Mouse (Mus musculus): ENCODE measurements around the gene Igsf11. TPM values are rescaled to one million over a fixed set of nuclear protein-coding genes. Genes with fewer than 3 reads are reported as not detected.

Gene Igsf11
- polyA plus RNA-seq, 1 experiment from 2014 or later: 0.21 TPM

GRCm38 (mm10) chr16:38918121-38918520 lies 25.6 kb downstream of the Igsf11 start:
- H3K4me2 ChIP-seq (ENCODE audit: low read depth, low read length): no peak overlapping the region
- no peaks in the 10 kb centered on the region for H3K27me3 ChIP-seq (ENCODE audit: control insufficient read depth, insufficient read depth, low read length)
- H3K9me3 ChIP-seq (replicated peaks; ENCODE audit: control insufficient read depth, low read length): no peaks in the 10 kb centered on the region
- no peak for ATAC-seq (replicated peaks; ENCODE audit: extremely low read depth, insufficient read depth, low FRiP score)
- WGBS: 73% methylated on average over 2 of the region's 2 CpGs
- no peak overlapping the region for H3K9ac ChIP-seq (ENCODE audit: low read length)
- H3K27ac ChIP-seq (ENCODE audit: low read length): no peak overlapping the region
- no peaks in the 10 kb centered on the region for H3K36me3 ChIP-seq (ENCODE audit: control insufficient read depth, insufficient read depth)
- H3K4me3 ChIP-seq (ENCODE audit: low read length): no peak overlapping the region
- H3K4me1 ChIP-seq (ENCODE audit: control insufficient read depth, insufficient read depth, low read length): no peaks in the 10 kb centered on the region

- H3K4me1 ChIP-seq (ENCODE audit: control insufficient read depth, insufficient read depth, low read length): 0 out of 2 replicates have a peak, but pooled peaks cover 2% of the 10 kb centered on the region
- H3K4me3 ChIP-seq (ENCODE audit: low read length): no peak overlapping the region
- no peak overlapping the region for H3K27ac ChIP-seq (ENCODE audit: low read length)
- no peak overlapping the region for H3K4me2 ChIP-seq (ENCODE audit: low read depth, low read length)
- 75% methylated on average over 5 of the region's 5 CpGs for WGBS
- H3K36me3 ChIP-seq (ENCODE audit: control insufficient read depth, insufficient read depth): no peaks in the 10 kb centered on the region
- H3K9ac ChIP-seq (ENCODE audit: low read length): no peak overlapping the region
- no peak for ATAC-seq (replicated peaks; ENCODE audit: extremely low read depth, insufficient read depth, low FRiP score)
- no peaks in the 10 kb centered on the region for H3K9me3 ChIP-seq (replicated peaks; ENCODE audit: control insufficient read depth, low read length)
- no peaks in the 10 kb centered on the region for H3K27me3 ChIP-seq (ENCODE audit: control insufficient read depth, insufficient read depth, low read length)
These were observed 28.0 kb downstream of the Igsf11 start for GRCm38 (mm10) chr16:38920488-38920887.

- 0 out of 2 replicates have a peak overlapping the region, but pooled peaks have one; percentile 3 for H3K4me3 ChIP-seq (ENCODE audit: low read length)
- ATAC-seq (replicated peaks; ENCODE audit: extremely low read depth, insufficient read depth, low FRiP score): no peak
- no peak overlapping the region for H3K9ac ChIP-seq (ENCODE audit: low read length)
- no peak overlapping the region for H3K27ac ChIP-seq (ENCODE audit: low read length)
- 58% methylated on average over 13 of the region's 13 CpGs for WGBS
- no peaks in the 10 kb centered on the region for H3K36me3 ChIP-seq (ENCODE audit: control insufficient read depth, insufficient read depth)
- H3K4me1 ChIP-seq (ENCODE audit: control insufficient read depth, insufficient read depth, low read length): 0 out of 2 replicates have a peak, but pooled peaks cover 2% of the 10 kb centered on the region
- peak overlapping the region; percentile 35 for H3K4me2 ChIP-seq (ENCODE audit: low read depth, low read length)
- no peaks in the 10 kb centered on the region for H3K27me3 ChIP-seq (ENCODE audit: control insufficient read depth, insufficient read depth, low read length)
- H3K9me3 ChIP-seq (replicated peaks; ENCODE audit: control insufficient read depth, low read length): no peaks in the 10 kb centered on the region
These were observed 32.5 kb downstream of the Igsf11 start for GRCm38 (mm10) chr16:38924940-38925339.

- H3K36me3 ChIP-seq (ENCODE audit: control insufficient read depth, insufficient read depth): no peaks in the 10 kb centered on the region
- no peak overlapping the region for H3K4me3 ChIP-seq (ENCODE audit: low read length)
- 0 out of 2 replicates have a peak, but pooled peaks cover 2% of the 10 kb centered on the region for H3K4me1 ChIP-seq (ENCODE audit: control insufficient read depth, insufficient read depth, low read length)
- no peaks in the 10 kb centered on the region for H3K27me3 ChIP-seq (ENCODE audit: control insufficient read depth, insufficient read depth, low read length)
- H3K4me2 ChIP-seq (ENCODE audit: low read depth, low read length): no peak overlapping the region
- no peak overlapping the region for H3K27ac ChIP-seq (ENCODE audit: low read length)
- ATAC-seq (replicated peaks; ENCODE audit: extremely low read depth, insufficient read depth, low FRiP score): no peak
- no peaks in the 10 kb centered on the region for H3K9me3 ChIP-seq (replicated peaks; ENCODE audit: control insufficient read depth, low read length)
- WGBS: 81% methylated on average over 7 of the region's 7 CpGs
- H3K9ac ChIP-seq (ENCODE audit: low read length): no peak overlapping the region
These were observed 36.3 kb downstream of the Igsf11 start for GRCm38 (mm10) chr16:38928760-38929159.

GRCm38 (mm10) chr16:38931519-38931918 lies 39.0 kb downstream of the Igsf11 start:
- ATAC-seq (replicated peaks; ENCODE audit: extremely low read depth, insufficient read depth, low FRiP score): no peak

GRCm38 (mm10) chr16:38940805-38941204 lies 48.3 kb downstream of the Igsf11 start:
- H3K27ac ChIP-seq (ENCODE audit: low read length): no peak overlapping the region
- no peak for ATAC-seq (replicated peaks; ENCODE audit: extremely low read depth, insufficient read depth, low FRiP score)
- H3K4me3 ChIP-seq (ENCODE audit: low read length): no peak overlapping the region
- no peaks in the 10 kb centered on the region for H3K36me3 ChIP-seq (ENCODE audit: control insufficient read depth, insufficient read depth)
- H3K9ac ChIP-seq (ENCODE audit: low read length): no peak overlapping the region
- 0 out of 2 replicates have a peak, but pooled peaks cover 2% of the 10 kb centered on the region for H3K9me3 ChIP-seq (replicated peaks; ENCODE audit: control insufficient read depth, low read length)
- no peak overlapping the region for H3K4me2 ChIP-seq (ENCODE audit: low read depth, low read length)
- 78% methylated on average over 3 of the region's 3 CpGs for WGBS
- H3K4me1 ChIP-seq (ENCODE audit: control insufficient read depth, insufficient read depth, low read length): no peaks in the 10 kb centered on the region
- no peaks in the 10 kb centered on the region for H3K27me3 ChIP-seq (ENCODE audit: control insufficient read depth, insufficient read depth, low read length)

More at GRCm38 (mm10) chr16:38931519-38931918, 39.0 kb downstream of the Igsf11 start:
- Histone ChIP-seq H3K4me3 (ENCODE audit: low read length) (no peak overlapping the region), H3K4me2 (ENCODE audit: low read depth, low read length) (no peak overlapping the region), H3K9me3 (replicated peaks; ENCODE audit: control insufficient read depth, low read length) (no peaks in the 10 kb centered on the region), H3K36me3 (ENCODE audit: control insufficient read depth, insufficient read depth) (no peaks in the 10 kb centered on the region), H3K27ac (ENCODE audit: low read length) (no peak overlapping the region), H3K4me1 (ENCODE audit: control insufficient read depth, insufficient read depth, low read length) (no peaks in the 10 kb centered on the region), H3K9ac (ENCODE audit: low read length) (no peak overlapping the region), H3K27me3 (ENCODE audit: control insufficient read depth, insufficient read depth, low read length) (no peaks in the 10 kb centered on the region)
- 58% methylated on average over 6 of the region's 6 CpGs for WGBS

- H3K4me3 ChIP-seq (ENCODE audit: low read length): no peak overlapping the region
- H3K4me1 ChIP-seq (ENCODE audit: control insufficient read depth, insufficient read depth, low read length): no peaks in the 10 kb centered on the region
- 64% methylated on average over 6 of the region's 6 CpGs for WGBS
- H3K27ac ChIP-seq (ENCODE audit: low read length): no peak overlapping the region
- H3K9ac ChIP-seq (ENCODE audit: low read length): no peak overlapping the region
- no peak overlapping the region for H3K4me2 ChIP-seq (ENCODE audit: low read depth, low read length)
- ATAC-seq (replicated peaks; ENCODE audit: extremely low read depth, insufficient read depth, low FRiP score): no peak
- no peaks in the 10 kb centered on the region for H3K27me3 ChIP-seq (ENCODE audit: control insufficient read depth, insufficient read depth, low read length)
- no peaks in the 10 kb centered on the region for H3K36me3 ChIP-seq (ENCODE audit: control insufficient read depth, insufficient read depth)
- H3K9me3 ChIP-seq (replicated peaks; ENCODE audit: control insufficient read depth, low read length): 0 out of 2 replicates have a peak, but pooled peaks cover 2% of the 10 kb centered on the region
These were observed 48.8 kb downstream of the Igsf11 start for GRCm38 (mm10) chr16:38941275-38941674.

GRCm38 (mm10) chr16:38943706-38944550 lies 51.5 kb downstream of the Igsf11 start:
- Histone ChIP-seq H3K9me3 (replicated peaks; ENCODE audit: control insufficient read depth, low read length) (no peaks in the 10 kb centered on the region), H3K27ac (ENCODE audit: low read length) (no peak overlapping the region), H3K27me3 (ENCODE audit: control insufficient read depth, insufficient read depth, low read length) (no peaks in the 10 kb centered on the region), H3K36me3 (ENCODE audit: control insufficient read depth, insufficient read depth) (no peaks in the 10 kb centered on the region), H3K4me3 (ENCODE audit: low read length) (no peak overlapping the region), H3K4me1 (ENCODE audit: control insufficient read depth, insufficient read depth, low read length) (no peaks in the 10 kb centered on the region), H3K4me2 (ENCODE audit: low read depth, low read length) (no peak overlapping the region), H3K9ac (ENCODE audit: low read length) (no peak overlapping the region)
- ATAC-seq (replicated peaks; ENCODE audit: extremely low read depth, insufficient read depth, low FRiP score): no peak
- 32% methylated on average over 5 of the region's 5 CpGs for WGBS

GRCm38 (mm10) chr16:38945111-38945510 lies 52.6 kb downstream of the Igsf11 start:
- ATAC-seq (replicated peaks; ENCODE audit: extremely low read depth, insufficient read depth, low FRiP score): no peak
- H3K36me3 ChIP-seq (ENCODE audit: control insufficient read depth, insufficient read depth): no peaks in the 10 kb centered on the region
- no peak overlapping the region for H3K27ac ChIP-seq (ENCODE audit: low read length)
- no peaks in the 10 kb centered on the region for H3K9me3 ChIP-seq (replicated peaks; ENCODE audit: control insufficient read depth, low read length)
- no peak overlapping the region for H3K4me2 ChIP-seq (ENCODE audit: low read depth, low read length)
- no peak overlapping the region for H3K4me3 ChIP-seq (ENCODE audit: low read length)
- no peaks in the 10 kb centered on the region for H3K4me1 ChIP-seq (ENCODE audit: control insufficient read depth, insufficient read depth, low read length)
- H3K27me3 ChIP-seq (ENCODE audit: control insufficient read depth, insufficient read depth, low read length): no peaks in the 10 kb centered on the region
- no peak overlapping the region for H3K9ac ChIP-seq (ENCODE audit: low read length)
- 70% methylated on average over 7 of the region's 7 CpGs for WGBS
